Mouse (Mus musculus): ENCODE results near the gene Rassf2.

Gene Rassf2

DNA sequence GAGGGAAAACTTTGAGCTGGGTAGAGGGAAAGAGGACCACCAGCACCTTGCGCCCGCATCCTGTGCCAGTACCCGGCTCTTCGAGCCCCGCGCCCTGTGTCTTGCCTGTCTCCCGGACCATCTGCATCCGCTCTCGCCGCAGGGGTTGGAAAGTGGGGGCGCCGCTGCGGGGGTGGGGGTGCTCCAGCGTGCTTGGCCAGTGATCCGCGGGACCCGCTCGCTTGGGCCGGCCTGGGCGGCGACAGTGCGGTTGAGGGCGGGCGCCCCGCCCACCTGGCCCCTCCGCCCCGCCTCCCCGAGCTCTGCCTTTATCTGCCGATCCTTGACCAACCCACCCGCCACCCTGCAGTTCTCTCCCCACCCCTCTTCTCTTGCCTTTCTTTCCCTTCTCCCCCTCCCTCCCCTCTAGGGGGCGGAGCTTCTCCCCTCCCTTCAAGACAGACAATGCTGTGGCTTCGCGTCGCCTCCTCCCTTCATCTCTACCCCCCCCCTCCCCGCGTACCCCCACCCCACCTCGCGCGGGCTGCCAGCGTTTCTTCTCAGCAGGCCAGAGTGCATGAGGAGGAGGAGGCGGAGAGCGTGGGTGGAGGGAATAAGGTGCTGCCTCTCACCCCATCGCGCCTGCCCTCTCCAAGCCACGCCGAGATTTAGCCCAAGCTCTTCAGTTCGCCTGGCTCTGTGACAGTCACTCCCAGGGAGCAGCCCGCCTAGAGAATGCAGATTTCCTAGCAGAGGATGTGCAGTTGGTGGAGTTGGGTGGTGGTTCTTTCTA lies at the start of gene Rassf2:
Rassf2 (minus strand) TSS at position 613 of the 772 bp plus-strand sequence.
- DNase-seq (ENCODE audit: low spot score in 2 of 2) = peak; percentile 63 to 86

DNA sequence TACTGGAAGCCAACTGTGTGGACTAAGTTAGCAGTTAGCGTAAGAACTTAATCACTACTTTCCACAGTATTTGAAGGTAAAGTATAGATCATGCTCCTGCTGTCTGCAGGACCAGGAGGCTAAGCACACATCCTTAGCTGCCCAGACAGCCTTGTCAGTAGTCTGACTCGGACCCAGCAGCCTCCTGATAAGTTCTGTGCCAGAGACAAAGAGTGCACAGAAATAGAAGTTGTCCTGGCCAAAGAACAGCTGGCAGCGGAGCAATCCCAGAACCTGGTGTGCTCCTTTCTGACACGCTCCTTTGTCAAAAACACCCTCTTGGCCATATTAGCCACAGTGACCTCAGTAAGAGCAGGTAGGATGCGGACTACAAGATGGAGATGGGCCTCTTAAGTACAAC lies 49.1 kb upstream of the Rassf2 start:
- no peak for DNase-seq (ENCODE audit: low spot score in 2 of 2)

DNA sequence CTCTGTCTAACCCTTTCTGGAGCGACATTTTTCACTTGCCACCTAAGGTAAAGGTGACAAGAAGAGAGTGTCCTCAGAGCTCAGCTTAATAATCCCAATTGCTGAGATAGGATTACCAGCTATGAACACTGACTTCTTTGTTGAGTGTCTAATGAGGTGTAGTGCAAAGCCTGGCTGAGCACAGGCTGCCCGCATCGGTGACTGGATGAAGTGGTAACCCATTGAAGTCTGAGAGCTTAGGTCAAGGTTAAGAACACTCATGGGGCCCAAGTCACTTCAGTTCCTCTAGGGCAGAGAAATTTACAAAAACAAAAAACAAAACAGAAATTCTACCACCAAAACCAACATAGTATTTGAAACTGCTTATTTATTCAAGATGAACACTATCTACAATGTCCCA lies 43.0 kb upstream of the Rassf2 start:
- DNase-seq (ENCODE audit: low spot score in 2 of 2) = no peak

DNA sequence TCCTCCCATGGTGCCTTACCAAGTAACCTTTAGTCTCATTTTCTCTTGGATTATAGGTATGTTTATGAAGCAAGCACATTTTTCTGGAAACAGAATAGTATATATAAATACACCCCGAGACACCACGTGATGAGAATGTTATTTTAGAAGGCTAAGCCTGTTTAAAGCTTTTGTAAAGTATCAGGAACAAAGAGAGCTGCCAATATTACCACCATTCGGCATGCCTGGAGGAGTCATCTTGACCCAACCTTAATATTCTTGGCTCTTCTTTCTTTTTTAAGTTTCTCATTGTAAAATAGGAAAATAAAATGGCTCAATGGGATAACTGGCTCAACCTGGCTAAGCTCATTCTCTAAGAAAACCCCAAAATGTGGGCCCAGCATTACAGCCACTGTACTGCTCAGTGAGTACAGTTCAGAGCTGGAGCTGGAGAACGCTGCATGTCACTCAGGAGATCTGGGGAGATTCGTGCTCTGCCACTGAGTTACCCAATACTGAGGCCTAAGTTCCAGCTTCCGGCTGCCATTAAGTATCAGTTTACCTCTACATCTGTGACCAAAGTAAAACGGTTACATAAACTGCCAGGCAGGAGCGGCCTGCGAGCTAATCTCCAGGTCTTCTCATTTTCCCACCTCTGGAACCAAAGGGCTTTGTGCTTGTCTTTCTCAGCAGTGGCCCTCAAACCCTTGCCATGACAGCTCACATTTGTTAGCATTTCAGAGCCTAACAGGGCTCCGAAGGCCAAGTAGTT lies 40.1 kb upstream of the Rassf2 start:
- DNase-seq (ENCODE audit: low spot score in 2 of 2) = no peak

DNA sequence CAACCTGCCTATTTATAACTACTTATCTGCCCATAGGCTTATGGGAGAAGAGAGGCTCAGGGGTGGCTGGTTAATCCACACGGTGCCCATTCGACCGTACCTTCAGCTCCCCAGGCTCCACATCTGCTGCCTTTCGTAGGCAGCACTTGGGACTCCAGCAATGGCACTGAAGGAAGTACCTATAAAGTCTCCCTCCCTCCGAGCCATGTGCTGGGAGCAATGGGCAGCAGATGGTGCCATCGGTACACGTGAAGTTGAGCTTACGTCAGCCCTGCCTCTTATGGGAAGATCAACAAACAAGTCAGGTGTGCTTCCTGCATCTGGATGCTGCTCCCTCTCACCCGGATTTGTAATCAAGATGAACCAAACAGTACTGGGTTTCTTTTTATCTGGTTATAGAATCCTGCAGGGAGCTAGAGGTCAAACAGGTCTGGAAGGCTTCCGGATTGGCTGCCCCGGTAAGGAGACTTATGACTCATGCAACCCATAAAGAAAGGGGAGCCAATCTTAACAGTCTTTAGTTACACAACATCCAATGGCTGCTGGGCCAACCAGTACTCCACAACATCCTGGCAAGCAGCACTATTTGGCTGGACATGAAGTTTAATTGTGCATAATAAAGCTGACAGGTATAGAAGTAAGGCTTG lies 34.2 kb upstream of the Rassf2 start:
- no peak for DNase-seq (ENCODE audit: low spot score in 2 of 2)

DNA sequence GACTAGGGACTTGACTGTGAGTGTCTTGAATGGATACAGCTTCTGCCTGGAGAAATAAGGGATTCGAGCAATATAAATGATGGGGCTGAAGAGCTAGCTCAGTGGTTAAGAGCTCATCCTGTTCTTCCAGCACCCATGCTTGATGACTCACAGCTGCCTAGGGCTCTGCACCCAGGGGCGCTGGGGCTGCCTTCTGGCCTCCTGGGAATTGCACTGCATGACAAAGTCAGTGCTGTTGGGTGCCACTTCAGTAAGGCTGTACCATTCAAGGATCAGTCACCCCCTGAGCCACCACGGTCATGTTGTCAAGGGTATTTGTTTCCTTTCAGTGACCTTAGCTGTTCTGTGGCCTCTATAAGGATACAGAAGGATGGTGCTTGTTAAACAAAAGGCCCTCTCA lies 33.7 kb upstream of the Rassf2 start:
- no peak for DNase-seq (ENCODE audit: low spot score in 2 of 2)

DNA sequence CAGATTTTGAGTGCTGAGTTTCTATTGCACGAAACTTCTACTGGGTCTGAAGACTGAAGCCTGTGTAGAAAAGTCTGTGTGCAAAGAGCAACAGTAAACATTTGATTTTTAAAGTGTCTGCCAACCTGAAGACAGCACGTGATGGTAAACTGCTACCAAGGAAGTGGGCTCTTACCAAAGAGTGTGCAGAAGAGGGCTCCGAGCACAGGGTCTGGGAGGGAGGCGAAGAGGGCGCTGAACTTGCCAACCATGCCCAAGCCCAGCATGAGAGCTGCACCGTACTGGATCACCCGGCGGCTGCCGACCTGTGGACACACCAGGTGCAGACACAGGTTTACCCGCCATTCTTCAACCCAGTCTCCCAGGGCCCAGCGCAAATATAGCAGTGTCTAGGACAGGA lies 31.8 kb upstream of the Rassf2 start:
- DNase-seq (ENCODE audit: low spot score in 2 of 2) = no peak

DNA sequence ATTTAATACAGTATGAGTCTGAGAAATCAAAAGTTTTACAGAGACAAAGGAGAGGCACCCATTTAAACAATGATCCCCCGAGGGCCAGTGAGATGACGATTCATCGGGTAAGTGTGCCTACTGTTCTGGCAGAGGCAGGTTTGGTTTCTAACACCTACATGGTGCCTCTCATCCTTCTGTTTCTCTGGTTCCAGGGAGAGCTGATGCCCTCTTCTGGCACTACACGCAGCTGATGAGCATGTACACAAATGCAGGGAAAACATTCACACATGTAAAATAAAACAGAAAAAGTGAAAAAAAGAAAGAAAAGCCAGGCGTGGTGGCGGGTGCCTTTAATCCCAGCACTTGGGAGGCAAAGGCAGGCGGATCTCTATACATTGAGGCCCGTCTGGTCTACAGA lies 29.9 kb upstream of the Rassf2 start:
- no peak for DNase-seq (ENCODE audit: low spot score in 2 of 2)

DNA sequence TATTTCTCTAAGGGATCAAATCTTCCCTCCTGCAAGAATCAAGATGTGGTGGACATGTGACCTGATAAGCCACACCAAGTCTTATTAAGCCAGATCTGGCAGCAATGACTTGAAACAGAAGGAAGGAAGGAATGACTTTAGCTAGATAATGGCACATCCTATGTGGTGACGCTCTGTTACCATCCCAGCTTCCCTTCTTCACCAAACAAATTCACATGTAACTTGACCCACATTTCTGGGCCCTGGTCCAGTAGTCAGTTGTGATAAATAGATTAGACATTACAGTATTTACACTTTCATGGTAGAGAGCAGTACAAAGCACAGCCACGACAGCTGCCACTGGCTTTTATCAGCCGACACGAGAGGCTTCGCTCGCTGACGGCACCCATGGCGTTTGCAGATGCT lies 25.3 kb upstream of the Rassf2 start:
- DNase-seq (ENCODE audit: low spot score in 2 of 2) = no peak

DNA sequence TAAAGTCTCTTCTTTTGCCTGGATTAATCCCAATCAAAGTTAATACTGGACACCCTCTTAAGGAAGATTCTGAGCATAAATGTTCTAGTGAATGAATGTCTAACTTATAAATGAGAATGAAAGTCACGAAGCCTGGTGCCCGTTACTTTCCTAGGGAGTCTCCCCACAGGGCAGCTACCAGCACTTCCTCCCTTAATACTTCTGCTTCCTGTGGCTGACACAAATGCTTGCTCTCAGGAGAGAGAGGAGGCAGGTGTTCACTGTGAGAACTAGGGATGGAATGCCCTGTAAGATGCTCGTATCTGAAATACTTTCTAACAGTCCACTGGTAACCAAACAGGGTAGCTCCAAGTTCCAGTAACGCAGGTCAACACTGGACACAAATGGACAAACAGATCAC lies 23.8 kb upstream of the Rassf2 start:
- DNase-seq (ENCODE audit: low spot score in 2 of 2) = no peak

DNA sequence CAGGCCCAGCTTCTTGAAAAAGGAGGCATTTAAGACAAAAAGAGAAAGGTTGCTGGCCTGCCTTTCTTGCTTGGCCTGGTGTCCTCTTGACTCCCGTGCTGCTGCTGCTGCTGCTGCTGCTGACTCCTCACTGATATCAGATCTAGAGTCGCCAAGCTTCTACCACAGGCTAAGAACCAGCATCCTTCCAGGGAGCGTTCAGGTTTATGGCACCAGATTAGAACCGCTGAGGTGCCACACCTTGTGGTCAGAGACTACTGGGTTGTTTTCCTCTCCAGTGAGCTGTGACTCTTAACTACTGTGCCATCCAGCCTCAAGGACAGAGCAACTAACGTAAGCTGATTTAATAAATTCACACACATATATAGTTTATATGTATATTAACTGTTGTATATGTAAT lies 21.7 kb upstream of the Rassf2 start:
- DNase-seq (ENCODE audit: low spot score in 2 of 2) = no peak

DNA sequence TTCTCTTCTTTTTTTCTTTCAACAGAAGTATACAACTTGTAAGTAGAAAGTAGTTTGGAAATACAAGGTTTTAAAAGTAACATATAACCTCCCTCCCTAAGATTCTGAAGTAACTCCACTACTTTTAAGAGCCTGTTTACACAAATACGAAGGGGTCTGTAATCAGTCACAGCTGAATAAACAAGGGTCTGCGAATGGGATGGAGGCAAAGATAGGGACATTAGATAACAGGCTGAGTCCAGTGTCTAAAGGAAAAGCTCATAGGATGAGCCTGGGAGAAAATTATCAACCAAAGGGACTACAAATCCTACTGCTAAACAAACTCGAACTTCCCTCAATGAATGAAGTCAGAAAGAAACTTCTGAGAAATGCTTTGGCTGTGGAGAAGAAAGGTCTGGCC lies 19.9 kb upstream of the Rassf2 start:
- no peak for DNase-seq (ENCODE audit: low spot score in 2 of 2)

DNA sequence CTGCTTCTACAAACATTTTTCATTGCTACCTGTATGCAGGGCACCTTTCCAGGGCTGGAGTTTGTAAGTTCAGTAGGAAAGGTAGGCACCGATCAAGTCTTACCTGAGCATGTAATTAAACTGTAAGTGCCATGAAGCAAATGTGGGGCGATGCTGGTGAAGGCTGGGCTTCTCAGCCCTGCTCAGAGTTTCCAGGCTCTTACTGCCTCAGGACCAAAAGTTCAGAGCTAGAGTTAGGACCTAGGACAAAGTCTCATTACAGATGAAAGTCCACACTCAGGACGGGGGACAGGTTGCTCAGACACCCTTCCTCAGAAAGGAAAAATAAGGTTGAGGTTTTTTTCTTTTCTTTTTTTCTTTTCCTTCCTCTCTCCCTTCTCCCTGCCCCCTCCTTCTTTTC lies 19.4 kb upstream of the Rassf2 start:
- DNase-seq (ENCODE audit: low spot score in 2 of 2) = no peak

DNA sequence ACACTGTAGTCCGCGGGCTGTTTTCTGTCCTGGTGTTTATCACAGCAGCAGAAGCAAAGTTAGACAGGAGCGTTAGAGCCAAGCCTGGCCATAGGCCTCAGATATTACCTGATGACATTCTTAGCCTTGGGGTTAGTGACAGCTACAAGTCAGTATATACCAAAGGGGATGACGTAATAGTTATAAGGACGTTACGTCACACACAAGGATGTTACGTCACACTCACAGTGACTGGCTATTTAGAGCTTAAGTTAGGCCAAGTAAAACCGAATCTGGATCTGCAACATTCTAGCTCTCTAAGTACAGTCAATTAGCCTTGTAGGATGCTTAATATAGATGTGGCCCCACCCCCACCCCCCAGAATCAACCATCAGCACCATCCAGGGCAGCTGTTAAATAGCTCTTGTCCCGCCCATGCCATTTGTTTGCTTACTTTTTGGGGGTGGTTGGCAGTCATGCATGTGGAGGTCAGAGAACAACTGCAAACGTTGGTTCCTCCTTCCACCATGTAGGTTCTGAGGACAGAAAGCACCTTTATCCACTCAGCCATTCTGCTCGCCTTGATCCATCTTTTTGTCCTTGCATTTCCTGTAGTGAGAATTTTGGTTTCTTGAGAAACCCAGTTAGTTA lies 18.2 kb upstream of the Rassf2 start:
- DNase-seq (ENCODE audit: low spot score in 2 of 2) = no peak

DNA sequence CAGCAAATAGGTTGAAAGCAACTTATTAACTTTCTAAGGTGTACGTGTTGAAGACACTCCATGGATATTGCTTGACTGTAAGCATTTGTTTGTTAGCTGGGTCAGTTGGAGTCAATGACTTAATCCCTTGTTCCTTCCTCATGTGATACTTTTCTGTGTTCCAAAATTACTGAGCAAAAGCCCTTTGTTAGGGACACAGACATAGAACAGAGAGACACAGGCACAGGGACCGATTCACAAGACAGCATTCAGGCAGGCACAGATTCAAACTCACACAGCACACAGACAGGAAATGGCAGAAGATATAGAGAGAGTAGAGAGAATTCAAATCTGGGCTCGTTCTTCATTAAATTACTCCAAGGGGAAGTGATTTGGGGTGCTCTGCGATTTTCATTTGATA lies 17.3 kb upstream of the Rassf2 start:
- DNase-seq (ENCODE audit: low spot score in 2 of 2) = no peak

DNA sequence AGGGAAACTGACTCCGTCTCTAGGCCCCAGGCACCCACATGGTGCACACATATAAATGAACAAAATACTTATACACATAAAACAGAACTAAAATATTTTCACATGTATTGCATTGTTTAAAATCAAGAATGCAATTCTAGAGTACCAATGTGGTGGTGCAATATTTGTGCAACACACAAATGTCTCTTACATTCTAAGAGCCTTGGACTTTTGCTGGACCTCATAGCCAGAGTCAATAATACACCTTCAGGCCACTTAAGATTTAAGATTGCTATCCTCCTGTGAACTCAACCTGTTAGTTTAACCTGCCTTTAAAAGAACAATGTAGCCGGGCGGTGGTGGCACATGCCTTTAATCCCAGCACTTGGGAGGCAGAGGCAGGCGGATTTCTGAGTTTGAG lies 16.6 kb upstream of the Rassf2 start:
- DNase-seq (ENCODE audit: low spot score in 2 of 2) = no peak

DNA sequence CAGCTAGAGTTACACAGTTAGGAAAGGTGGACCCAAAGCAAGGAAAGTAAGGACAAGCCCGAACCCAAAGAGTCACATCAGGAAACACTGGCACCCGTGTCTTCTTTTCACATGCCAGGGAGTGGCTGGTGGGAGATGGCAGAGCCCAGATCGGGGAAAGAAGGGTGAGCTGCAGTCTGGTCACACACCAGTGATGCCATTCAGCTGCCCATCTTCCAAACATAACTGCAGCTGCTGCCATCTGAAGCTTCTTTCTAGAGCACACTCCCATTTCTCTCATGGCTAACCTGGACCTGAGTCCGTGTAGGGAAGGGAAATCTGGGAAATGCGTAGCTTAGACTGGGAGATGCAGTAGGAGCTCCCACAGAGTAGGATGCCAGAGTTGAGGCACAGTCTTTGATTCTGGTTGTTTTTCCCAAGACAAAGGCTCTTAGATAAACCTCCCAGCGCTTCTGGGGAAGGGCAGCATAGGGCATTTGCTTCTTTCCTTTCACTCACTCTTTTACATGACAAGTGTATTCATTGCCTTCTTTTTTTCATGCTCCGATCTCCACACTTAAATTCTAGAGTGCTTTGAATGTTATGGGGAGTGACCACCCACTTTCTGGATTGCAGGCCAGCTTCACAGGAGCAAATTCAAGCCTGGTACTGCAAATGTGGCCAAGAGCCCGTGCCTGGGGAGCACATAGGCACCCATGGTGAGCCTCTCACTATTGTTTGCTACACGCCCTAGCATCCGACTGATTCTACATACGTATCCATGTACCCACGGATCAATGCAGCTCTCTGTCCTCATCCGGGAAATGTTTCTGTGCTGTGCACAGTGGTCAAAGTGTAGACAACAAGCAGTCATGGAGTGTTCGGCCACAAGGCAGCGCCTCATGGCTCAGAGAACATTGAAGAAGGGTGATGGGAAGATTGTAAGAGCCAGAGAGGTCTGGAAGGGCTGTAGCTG lies 14.5 kb upstream of the Rassf2 start:
- DNase-seq (ENCODE audit: low spot score in 2 of 2) = no peak

DNA sequence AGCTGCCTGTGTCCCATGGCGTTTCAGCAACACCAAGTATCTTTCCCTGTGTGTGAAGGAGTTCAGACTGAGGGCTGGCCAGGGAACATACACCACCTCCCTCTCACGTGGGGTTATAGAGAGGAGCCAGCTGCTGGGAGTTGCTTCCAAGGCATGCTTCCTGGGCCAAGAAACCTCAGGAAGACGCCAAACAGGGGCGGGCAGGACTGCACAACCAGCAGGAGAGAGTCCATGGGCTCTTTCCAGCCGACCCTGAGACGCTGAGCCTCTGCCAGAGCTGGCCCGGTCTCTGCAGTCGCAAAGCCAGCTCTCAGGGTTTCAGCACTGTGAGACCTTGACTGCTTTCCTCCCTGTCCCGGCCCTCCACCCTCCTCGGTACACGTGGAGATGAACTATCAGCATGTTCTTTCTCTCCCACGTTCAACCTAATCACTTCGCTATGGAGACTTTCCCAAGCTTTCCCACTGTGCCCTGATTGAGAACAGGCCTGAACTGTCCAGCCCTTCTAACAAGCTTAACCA lies 13.1 kb upstream of the Rassf2 start:
- DNase-seq (ENCODE audit: low spot score in 2 of 2) = no peak

DNA sequence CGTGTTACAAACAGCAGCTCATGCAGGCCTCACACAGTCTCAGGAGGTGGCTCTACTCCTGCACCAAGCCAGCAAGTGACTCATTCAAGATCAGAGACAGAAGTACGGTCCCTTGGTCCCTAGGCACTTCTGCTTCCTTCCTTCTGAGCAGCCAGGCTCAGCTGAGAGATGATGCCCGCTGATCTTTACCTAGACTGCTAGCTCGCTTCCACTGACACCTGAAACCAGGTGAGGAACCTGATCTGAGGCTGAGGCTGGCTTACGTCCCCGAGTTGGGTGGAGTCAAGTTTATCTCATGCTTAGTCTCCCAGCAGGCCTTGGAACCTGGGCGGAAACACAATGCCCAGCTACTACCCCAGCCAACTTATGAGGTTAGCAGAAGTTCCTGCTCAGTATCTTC lies 9.8 kb upstream of the Rassf2 start:
- peak in 1 of 2 experiments; percentile 41 for DNase-seq (ENCODE audit: low spot score in 2 of 2)

DNA sequence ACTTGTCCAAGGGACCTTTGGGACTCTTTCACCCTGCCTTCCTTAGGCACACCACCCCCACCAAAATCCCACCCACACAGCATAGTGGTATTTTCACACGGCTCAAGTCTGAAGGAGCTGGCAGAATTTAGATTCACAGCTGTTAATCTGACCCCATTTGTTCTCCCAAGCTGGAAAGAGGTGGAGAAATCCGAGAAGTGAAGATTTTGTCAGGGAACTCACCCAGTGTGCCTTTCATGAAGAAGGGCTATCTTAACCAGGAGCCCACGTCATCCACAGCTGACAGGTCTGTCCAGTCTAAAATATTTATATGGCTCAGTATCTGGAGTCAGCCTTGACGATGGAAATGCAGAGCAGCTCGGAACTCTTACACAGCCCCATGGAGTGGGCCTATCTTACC lies 6.3 kb upstream of the Rassf2 start:
- no peak for DNase-seq (ENCODE audit: low spot score in 2 of 2)

DNA sequence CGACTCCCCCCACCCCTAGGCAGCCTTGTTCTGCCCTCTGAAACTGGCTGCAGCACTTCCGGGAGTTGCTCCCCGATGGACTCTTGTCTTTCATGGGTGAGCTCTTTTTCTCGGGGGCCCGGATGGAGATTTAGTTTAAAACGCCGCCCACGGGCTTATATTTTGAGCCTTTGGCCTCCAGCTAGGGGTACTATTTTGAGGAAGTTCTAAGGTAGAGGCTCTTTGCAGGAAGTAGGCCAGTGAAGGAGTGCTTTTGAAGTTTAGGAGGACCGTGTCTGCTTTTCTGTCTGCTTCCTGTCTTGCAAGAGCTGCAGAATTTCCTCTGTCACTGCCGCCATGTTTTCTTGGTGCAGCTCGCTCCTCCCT lies 5.4 kb upstream of the Rassf2 start:
- peak in 1 of 2 experiments; percentile 56 for DNase-seq (ENCODE audit: low spot score in 2 of 2)
